Mouse (Mus musculus) thymus, adult 2 months (tissue): ENCODE results near the gene Chsy1.

Experiments
- CTCF ChIP-seq: fragments of 200-500 bp; IDR thresholded peaks from 2 replicates; pipeline ENCODE4 v1.5.1; 2012; ENCODE audit warnings: mild to moderate bottlenecking, control low read depth, low read length, moderate library complexity, borderline replicate concordance; ENCODE audit not compliant: control insufficient read depth, poor library complexity, insufficient read depth; ENCODE audit errors: extremely low read depth
- POLR2A ChIP-seq: fragments of 200-500 bp; IDR thresholded peaks from 2 replicates; pipeline ENCODE4 v1.6.1; 2012; ENCODE audit warnings: mild to moderate bottlenecking, low read length, control low read depth, moderate library complexity; ENCODE audit not compliant: control insufficient read depth, poor library complexity, insufficient read depth; ENCODE audit errors: extremely low read depth

GRCm38 (mm10) chr7:66194511-66194910 is 85.2 kb downstream of the Chsy1 start:
- TF ChIP-seq CTCF (no peak), POLR2A (no peak)
